Mouse (Mus musculus): ENCODE results near the gene Slc22a17.
A peak's percentile ranks its signal among the peaks of the same experiment; 100 is the strongest.

The Slc22a17 gene

DNA sequence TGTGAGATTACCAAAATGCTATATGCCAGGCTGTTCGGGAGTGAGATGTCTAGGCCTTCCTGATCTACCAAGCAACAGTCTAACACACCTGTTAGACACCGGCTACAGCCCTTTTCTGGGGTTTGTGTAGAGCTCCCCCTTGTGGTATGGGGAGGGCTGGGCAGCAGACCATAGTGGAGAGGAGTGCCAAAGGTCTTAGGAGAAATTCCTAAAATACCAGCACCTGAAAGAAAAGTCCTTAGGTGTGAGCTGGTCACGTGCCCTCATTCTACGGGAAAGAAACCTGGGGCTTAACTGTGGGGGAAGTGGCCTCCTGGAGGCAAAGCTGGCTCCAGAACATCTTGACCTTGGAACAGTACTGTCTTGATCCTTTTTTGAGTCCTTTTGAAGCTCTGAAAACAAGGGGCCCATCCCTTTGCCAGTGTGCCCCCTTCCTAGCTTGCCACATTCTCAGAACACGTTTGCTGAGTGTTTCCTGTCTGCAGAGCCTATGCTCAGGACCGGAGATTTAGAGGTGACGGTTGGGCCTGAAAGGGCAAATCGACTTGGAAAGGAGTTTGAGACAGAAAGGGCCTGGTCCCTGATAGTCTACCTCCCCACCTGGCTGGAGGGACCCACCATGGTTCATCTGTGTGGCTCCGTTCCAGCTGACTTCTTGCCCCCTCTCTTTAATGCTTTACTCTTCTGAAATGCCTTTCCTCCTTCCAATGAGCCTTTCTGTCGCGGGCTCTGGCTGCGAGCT is 26.7 kb upstream of the Slc22a17 start:
- DNase-seq (ENCODE audit: low spot score) = peak; percentile 40

DNA sequence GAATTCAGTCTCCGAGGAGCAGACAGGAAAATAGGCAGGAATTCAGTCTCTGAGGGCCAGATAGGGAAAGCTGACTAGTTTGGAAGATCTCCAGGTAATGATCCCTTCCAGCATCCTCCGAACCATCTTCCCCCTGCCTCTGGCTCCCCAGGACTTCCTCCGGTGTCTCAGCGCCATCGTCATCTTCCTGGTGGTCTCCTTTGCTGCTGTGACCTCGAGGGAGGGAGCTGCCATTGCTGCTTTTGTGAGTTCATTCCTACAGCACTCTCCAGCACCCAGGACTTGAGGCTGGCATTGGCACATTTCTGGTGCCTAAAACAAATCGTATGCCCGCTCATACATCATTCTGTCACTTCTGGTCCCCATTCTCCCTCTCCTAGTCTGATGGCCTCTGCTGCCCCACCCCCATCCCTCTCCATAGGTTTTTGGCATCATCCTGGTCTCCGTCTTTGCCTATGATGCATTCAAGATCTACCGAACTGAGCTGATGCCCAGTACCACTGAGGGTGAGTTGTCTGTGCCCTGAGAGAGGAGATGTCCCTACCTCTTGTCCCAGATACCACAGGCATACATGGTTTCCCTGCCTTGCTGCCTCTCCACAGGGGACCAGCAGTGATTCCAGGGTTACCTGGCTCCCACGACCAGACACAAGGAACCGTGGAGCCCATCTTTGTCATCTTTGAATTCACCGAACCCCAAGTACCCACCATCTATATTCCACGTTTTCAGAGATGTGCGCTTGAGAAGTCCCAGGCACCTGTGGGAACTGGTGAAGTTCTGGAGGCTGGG is 25.7 kb upstream of the Slc22a17 start:
- DNase-seq (ENCODE audit: low spot score) = no peak

DNA sequence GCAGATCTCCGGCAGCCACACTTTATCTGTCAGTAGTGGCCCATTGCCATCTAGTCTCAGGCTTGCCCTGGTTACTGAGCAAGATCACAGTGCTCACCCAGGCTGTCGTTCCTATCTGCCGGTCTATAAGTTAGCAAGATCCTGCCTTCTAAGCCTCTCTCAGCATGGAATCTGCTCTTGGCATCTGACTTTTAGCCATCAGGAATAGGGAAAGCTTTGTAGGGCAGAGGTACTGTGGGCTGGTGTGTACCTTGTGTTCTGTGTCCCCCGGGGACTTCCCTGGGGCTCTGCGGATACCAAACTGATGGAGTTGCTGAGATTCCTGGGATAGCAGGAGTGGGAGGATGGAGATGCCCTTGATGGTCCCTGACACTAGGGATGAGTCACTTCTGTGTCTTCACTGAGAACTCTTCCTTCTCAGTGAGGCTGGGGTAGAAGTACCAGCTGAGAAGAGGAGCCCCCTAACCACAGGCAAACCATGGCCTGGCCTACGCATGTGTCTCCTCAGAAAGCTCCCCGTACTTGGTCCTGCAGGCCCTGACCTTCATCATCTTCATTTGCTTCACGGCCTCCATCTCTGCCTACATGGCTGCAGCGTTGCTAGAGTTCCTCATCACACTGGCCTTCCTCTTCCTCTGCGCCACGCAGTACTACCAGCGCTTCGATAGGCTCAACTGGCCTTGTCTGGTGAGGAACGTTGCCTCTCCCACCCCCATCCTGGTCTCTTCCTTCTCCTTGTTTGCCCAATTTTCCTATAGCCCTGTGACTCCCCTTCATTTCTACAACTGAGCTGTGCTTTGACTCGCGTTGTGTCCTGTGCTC is 24.6 kb upstream of the Slc22a17 start:
- DNase-seq (ENCODE audit: low spot score) = no peak

- DNase-seq (ENCODE audit: low spot score) = no peak
These were observed 23.9 kb upstream of the Slc22a17 start for GRCm38 (mm10) chr14:54936831-54937160.

DNA sequence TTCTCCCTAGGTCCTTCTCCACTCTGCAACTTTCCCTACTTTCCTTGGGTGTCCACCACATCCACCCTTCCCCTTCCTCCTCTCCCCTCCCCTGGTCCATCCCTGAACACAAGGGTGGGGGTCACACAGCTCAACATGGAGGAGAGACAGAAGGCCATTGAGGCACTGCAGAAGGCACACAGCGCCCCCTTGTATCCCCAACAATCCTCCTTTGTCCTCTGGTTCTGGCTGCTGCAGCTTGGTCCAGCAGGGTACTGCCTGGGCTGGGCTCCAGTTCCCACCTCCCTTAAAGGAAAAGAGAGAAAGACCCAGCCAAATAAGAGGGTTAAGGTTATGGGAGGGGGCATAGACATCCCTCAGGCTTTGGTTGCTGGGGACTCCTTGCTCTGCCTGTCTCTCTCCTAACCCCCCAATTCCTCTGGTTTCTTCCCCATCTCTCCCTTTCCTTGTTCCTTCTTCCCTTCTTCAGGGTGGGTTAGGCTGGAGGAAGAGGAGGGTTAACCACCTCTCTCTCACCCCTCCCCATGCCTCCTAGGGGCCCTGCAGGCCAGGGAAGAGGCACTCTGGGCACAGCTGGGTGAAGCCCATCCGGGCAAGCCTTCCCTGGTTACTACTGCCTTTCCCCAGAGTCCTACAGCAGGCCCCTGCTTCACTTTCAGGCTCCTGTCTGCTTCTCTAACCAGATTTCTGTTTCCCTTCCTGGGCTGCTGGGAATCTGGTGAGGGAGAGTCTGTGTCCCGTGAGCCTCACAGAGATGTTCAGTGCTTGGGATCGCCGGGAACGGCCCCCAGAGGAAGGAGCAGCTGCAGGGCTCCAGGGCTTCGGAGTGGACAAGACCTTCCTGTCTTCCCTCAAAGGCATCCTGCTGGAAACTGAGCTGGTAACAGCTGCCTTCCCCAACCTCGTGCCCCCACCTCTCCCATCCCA is 23.2 kb upstream of the Slc22a17 start, which contains the start of gene Cmtm5:
TSS of gene Cmtm5 (plus strand) at position 358 of the 927 bp plus-strand sequence.
- DNase-seq (ENCODE audit: low spot score) = no peak

GRCm38 (mm10) chr14:54932645-54933150 is 19.8 kb upstream of the Slc22a17 start, which contains the start of gene Il25:
TSS of gene Il25 (plus strand) at chr14:54932695.
- no peak for DNase-seq (ENCODE audit: low spot score)

DNA sequence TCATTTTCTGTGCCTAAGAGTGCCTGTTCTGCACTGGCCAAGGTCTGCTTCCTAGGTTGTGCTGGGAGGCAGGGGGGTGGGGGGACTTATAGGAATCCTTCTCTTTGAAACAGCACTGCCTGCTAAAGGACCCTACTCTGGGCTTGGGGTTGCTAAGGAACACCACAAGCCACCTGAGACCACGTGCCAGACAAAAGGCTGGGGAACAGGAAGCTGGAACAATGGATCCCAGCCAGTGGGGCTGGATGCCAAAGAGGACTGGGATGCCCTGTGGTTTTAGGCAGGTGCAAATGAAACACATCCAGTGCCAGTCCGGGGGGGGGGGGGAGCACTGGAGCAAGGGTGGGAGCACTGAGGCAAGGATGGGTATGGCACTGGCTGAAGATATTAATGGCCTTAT is 17.5 kb upstream of the Slc22a17 start:
- DNase-seq (ENCODE audit: low spot score) = no peak

GRCm38 (mm10) chr14:54929801-54930200 is 16.9 kb upstream of the Slc22a17 start:
- DNase-seq (ENCODE audit: low spot score) = no peak

- DNase-seq (ENCODE audit: low spot score) = no peak
These were observed 14.4 kb upstream of the Slc22a17 start for GRCm38 (mm10) chr14:54927296-54927695.

GRCm38 (mm10) chr14:54926401-54927158 is 13.6 kb upstream of the Slc22a17 start:
- peak; percentile 77 for DNase-seq (ENCODE audit: low spot score)

DNA sequence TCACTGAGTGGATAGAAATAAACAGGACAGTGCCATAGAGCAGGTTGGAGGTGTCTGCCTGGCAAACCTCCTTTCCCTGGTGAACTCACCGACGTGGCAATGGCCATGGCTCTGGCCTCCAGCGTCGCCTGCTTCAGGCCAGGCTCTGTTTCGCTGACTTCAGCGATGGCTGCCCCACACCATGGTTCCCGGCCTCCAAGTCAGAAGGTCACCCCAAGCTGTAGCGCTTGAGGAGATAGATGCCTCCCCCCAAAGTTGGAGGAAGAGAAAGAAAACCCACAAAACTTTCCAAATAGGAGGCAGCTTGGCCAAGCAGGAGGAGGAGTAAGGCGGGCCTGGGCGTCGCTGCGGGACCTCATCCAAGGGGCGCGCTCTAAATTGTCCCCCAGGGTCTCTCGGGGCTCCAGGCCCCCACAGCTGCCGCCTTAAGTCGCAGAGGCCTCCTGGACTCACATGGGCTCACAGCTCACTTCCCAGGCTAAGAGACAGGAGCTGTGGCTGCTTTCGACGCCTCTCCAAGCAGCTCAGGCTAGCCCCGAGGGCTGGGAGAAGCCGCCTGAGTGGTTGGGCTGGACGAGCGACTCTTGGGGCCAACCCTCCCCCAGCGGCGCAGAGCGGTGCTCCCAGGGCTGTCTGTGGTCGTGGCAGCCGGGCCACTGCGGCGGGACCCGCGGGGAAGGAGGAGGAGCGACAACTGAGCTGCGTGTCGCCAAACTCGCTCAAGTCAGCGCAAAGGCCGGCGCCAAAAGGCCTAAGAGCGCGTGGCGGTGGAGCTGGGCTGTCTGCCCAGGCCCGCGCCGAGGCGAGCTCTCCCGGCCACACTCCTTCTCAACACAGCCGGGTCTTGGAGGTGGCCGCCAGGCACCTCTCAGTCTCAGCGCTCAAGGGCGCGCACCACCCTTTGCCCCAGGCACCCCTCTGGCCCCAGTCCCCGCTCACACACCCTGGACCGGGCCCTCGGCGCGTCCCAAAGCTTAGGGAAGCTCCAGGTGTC is 12.7 kb upstream of the Slc22a17 start, which contains the start of gene Efs:
TSS of gene Efs (minus strand) at position 778 of the 994 bp plus-strand sequence.
- peak; percentile 51 for DNase-seq (ENCODE audit: low spot score)

DNA sequence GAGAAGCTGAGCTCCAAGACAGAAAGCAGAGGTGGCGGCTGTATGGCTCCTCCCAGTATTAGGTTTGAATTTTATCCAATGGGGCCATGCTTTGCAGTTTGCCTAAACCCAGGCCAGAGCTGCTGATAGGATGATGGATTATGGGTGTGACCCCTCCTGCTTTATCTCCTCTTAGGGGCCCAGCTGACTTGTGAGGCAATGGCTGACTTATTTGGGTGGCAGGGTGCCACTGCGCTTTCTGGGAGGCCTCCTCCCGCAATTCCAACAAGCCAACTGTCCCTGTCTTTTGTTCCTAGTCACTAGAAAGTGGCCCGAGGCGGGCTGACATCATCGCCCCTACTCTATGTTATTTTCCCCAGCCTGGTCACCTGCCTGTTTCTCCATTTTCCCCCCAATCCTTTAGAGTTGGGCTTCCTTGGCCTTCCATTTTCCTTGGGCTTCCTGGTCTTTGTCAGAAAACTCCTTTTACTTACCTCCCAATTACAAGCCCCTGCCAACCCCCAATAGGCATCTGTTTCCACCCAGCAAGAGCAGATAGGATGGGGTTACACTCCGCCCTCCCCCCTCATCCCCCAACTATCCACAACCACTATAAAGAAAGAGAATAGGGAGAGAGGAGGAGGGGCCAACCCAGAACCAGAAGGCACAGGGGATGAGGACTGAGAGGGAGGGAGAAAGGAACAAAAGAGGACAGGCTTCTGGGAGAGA is 11.9 kb upstream of the Slc22a17 start:
- DNase-seq (ENCODE audit: low spot score) = peak; percentile 29

GRCm38 (mm10) chr14:54920076-54920685 is 7.2 kb upstream of the Slc22a17 start:
- DNase-seq (ENCODE audit: low spot score) = no peak

GRCm38 (mm10) chr14:54913343-54913742 is 411 bp upstream of the Slc22a17 start:
- no peak for DNase-seq (ENCODE audit: low spot score)

- no peak for DNase-seq (ENCODE audit: low spot score)
These were observed 652 bp downstream of the Slc22a17 start for GRCm38 (mm10) chr14:54912109-54912850.

GRCm38 (mm10) chr14:54908682-54909081 is 4.2 kb downstream of the Slc22a17 start:
- no peak for DNase-seq (ENCODE audit: low spot score)

- no peak for DNase-seq (ENCODE audit: low spot score)
These were observed 9.3 kb downstream of the Slc22a17 start for GRCm38 (mm10) chr14:54903641-54904040.

All from yolk sac, embryonic 10.5 days (tissue).